Mouse (Mus musculus) testis, adult 2 months (tissue): ENCODE data around the gene Adgrb3. TPM values are rescaled to one million over a fixed set of nuclear protein-coding genes. Genes with fewer than 3 reads are reported as not detected.

Experiments
- H3K27ac ChIP-seq: fragments of 200-500 bp; 2 replicates; pipeline ENCODE4 v1.5.1; 2012; ENCODE audit warnings: low read depth, low read length; ENCODE audit not compliant: control insufficient read depth, insufficient read depth
- H3K27me3 ChIP-seq: fragments of 200-500 bp; 2 replicates; pipeline ENCODE4 v1.6.1; 2012; ENCODE audit warnings: mild to moderate bottlenecking, low read length, moderate library complexity; ENCODE audit not compliant: control insufficient read depth, insufficient read depth
- H3K36me3 ChIP-seq: fragments of 200-500 bp; 2 replicates; pipeline ENCODE4 v1.6.1; 2012; ENCODE audit warnings: mild to moderate bottlenecking, low read length; ENCODE audit not compliant: control insufficient read depth, insufficient read depth
- H3K4me1 ChIP-seq: fragments of 200-500 bp; 2 replicates; pipeline ENCODE4 v1.6.1; 2012; ENCODE audit warnings: low read length; ENCODE audit not compliant: control insufficient read depth, insufficient read depth
- H3K4me3 ChIP-seq: fragments of 200-500 bp; 2 replicates; pipeline ENCODE4 v1.5.1; 2012; ENCODE audit warnings: low read depth, mild to moderate bottlenecking, low read length, moderate library complexity, mixed read lengths; ENCODE audit not compliant: control insufficient read depth
- CTCF ChIP-seq: fragments of 200-500 bp; IDR thresholded peaks from 2 replicates; pipeline ENCODE4 v1.5.1; 2012; ENCODE audit warnings: low read depth, mild to moderate bottlenecking, inconsistent platforms, low read length, moderate library complexity; ENCODE audit not compliant: control insufficient read depth, insufficient read depth, insufficient replicate concordance
- POLR2A ChIP-seq: fragments of 200-500 bp; IDR thresholded peaks from 2 replicates; pipeline ENCODE4 v1.6.1; 2012; ENCODE audit warnings: low read depth, mild to moderate bottlenecking, inconsistent platforms, low read length, moderate library complexity; ENCODE audit not compliant: control insufficient read depth
- polyA plus RNA-seq: library from polyadenylated mRNA; depleted of rRNA; stranded (reverse); fragments of >200 nt; gene quantifications from 2 replicates; pipeline ENCODE4 v1.2.3, GENCODE M21; 2012

Adgrb3 gene
- polyA plus RNA-seq, 1 experiment = 0.40 TPM

DNA sequence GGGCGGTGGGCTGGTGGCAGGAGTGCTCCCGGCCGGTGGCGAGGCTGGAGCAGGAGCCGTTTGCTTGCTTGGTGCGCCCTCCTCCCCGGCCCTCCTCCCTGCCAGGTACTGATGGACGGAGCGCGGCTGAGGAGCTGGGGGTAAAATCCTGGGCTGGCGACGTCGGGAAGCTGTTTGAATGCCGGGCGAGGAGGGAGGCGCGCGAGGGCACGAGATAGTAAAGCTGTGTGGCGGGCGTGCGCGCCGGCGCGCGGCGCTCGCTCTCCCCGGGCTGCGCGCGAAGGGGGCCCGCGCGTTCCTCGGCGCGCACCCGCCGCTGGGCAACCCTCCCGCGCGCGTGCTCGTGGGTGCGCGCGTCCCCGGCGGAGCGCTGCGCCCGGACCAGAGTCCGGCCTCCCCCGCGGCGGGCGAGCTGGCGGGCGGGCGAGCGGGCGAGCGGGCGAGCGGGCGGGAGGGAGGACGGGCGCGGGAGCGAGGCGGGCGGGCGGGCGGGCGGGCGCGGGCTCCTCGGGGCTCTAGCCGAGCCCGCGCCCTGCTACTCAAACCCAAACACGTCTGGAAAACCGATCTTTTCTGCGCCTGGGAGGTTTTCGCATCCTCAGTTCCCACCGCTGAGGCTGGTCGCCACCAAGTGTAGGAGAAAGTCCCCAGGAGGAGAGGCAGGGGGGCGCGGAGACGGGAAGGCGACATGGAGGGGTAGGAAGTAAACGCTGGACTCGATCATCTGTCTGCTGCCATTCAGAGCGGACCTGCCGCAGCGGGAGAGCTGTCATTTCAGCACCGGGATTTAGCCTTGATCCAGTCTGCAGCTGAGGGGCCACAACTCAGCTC, 629 bp upstream of the Adgrb3 start:
- TF ChIP-seq CTCF (no peak), POLR2A (no peak)
- no peaks in the 10 kb centered on the region for H3K27me3 ChIP-seq
- H3K36me3 ChIP-seq = no peaks in the 10 kb centered on the region
- H3K27ac ChIP-seq = no peak overlapping the region
- H3K4me1 ChIP-seq = peaks cover 5% of the 10 kb centered on the region
- peak overlapping the region; percentile 90 for H3K4me3 ChIP-seq

DNA sequence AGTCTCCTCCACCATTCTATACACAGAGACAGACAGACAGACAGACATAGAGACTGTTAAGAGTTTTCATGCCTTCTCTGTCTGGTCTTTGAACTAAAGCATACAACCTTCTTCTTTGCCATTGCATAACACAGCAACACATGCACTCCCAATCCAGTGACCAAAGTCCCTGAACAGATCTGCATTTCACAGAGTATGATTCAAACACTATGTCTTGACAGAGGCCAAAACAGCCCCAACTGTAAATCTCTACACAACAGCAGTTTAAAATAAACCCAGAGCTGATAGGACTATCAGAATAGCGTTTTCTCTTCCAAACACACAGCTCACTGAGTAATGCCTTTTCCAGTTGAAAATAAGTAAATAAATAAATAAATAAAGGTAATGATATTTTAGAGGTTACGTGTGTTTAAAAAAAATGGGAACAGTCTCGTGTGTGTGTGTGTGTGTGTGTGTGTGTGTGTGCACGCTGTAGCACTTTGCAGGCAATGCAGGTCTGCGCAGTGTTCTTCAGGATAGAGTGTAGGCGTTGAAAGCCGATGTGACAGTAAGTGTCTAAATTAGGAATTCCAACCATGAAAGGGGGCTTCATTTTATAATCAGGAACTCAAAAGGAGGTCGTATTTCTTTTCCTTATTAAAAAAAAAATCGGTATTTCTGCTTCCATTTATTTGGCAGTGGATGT, 1.3 kb downstream of the Adgrb3 start:
- TF ChIP-seq POLR2A = no peak
- H3K4me1 ChIP-seq = peaks cover 5% of the 10 kb centered on the region
- no peaks in the 10 kb centered on the region for H3K27me3 ChIP-seq
- H3K27ac ChIP-seq = no peak overlapping the region
- H3K4me3 ChIP-seq = no peak overlapping the region
- no peaks in the 10 kb centered on the region for H3K36me3 ChIP-seq

DNA sequence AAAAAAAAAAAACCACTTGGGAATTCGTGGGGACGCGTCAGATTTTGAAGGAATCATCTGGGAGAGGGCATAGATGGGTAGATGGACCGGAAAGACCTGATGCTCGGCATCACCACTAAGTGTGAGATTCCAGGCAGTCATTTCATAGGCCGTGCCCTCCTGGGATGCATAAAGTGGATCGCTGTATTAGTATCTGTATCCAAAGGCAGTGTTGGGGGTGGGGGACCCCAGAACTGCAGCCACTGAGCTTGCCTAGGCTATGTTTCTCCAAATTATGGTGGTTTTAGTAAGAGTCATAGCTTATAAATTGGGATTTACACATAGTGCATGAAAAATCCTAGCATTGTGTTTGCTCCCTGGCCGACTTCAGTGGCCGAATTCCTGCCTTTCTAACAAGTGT, 2.1 kb downstream of the Adgrb3 start:
- Histone ChIP-seq H3K4me3 (no peak overlapping the region), H3K36me3 (no peaks in the 10 kb centered on the region), H3K27ac (no peak overlapping the region), H3K27me3 (no peaks in the 10 kb centered on the region), H3K4me1 (peaks cover 5% of the 10 kb centered on the region)
- no peak for TF ChIP-seq CTCF
- no peak for TF ChIP-seq POLR2A

DNA sequence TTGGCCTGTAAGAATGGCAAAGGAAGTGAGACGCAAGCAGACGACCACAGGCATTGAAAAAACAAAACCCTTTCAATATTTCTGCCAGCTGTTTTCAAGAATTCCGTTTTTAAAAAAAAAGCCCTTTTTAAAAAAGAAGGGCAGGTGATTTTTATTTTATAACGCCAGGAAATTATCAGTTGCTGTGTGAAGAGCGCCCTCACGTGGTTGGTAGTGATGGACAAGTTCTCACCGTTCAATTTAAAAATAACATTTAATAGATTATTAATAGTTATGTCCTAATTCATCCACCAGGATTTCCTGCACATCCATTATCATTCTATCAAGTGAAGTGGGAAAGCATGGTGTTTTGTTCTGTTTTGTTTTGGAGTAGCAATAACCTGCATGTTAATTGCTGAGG, 2.7 kb downstream of the Adgrb3 start:
- Histone ChIP-seq H3K4me3 (no peak overlapping the region), H3K27me3 (no peaks in the 10 kb centered on the region), H3K4me1 (peaks cover 5% of the 10 kb centered on the region), H3K27ac (no peak overlapping the region), H3K36me3 (no peaks in the 10 kb centered on the region)
- TF ChIP-seq CTCF (no peak), POLR2A (no peak)

GRCm38 (mm10) chr1:25824626-25825025, 4.9 kb downstream of the Adgrb3 start:
- no peaks in the 10 kb centered on the region; the same call in none of the 2 replicates for H3K4me1 ChIP-seq
- TF ChIP-seq CTCF (no peak), POLR2A (no peak)
- no peaks in the 10 kb centered on the region for H3K27me3 ChIP-seq
- no peaks in the 10 kb centered on the region for H3K36me3 ChIP-seq
- no peak overlapping the region for H3K27ac ChIP-seq
- no peak overlapping the region for H3K4me3 ChIP-seq

DNA sequence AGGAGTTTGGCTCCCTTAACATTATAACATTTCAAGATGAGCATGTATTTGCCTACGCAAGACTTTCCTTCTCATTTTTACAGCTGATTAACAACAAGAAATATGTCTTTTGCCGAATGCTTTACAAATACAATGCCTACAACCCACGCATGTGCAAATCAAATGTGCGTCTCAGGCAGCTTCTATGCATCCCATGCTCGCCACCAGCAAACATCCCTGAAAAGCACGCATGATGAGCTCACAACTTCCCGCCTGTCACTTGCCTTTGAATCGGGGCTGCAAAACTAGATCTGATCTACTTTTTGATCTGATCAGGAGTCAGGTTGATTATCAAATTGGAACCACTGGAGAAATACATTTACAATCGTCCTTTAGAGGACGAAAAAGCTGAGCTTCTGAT, 5.5 kb downstream of the Adgrb3 start:
- Histone ChIP-seq H3K27ac (no peak overlapping the region), H3K27me3 (no peaks in the 10 kb centered on the region), H3K4me3 (no peak overlapping the region), H3K36me3 (no peaks in the 10 kb centered on the region), H3K4me1 (no peaks in the 10 kb centered on the region; the same call in 1 of the 2 replicates)
- TF ChIP-seq CTCF (no peak), POLR2A (no peak)

GRCm38 (mm10) chr1:25815491-25815890, 14.0 kb downstream of the Adgrb3 start:
- H3K27ac ChIP-seq = no peak overlapping the region
- H3K4me1 ChIP-seq = no peaks in the 10 kb centered on the region
- H3K4me3 ChIP-seq = no peak overlapping the region
- no peak for TF ChIP-seq POLR2A
- TF ChIP-seq CTCF = no peak
- H3K27me3 ChIP-seq = no peaks in the 10 kb centered on the region
- H3K36me3 ChIP-seq = no peaks in the 10 kb centered on the region

GRCm38 (mm10) chr1:25778784-25779183, 50.7 kb downstream of the Adgrb3 start:
- Histone ChIP-seq H3K36me3 (no peaks in the 10 kb centered on the region), H3K4me3 (no peak overlapping the region), H3K27ac (no peak overlapping the region), H3K27me3 (no peaks in the 10 kb centered on the region), H3K4me1 (no peaks in the 10 kb centered on the region)
- no peak for TF ChIP-seq POLR2A
- no peak for TF ChIP-seq CTCF
